Mouse (Mus musculus) MEL (cell line): ENCODE measurements at regions not wholly inside any gene's neighbourhood (a gene's known extent, or its start where the extent isn't known, plus 50 kb on each side); places are given as distances from the start of the nearest gene placed in this dataset.

Source experiments
- BHLHE40 ChIP-seq: IDR thresholded peaks from 2 replicates; pipeline ENCODE4 v1.6.1; 2012; ENCODE audit warnings: low read depth, mild to moderate bottlenecking, inconsistent platforms, low read length, improper control_type of control experiment, borderline replicate concordance
- CHD2 ChIP-seq: IDR thresholded peaks from 2 replicates; pipeline ENCODE4 v1.6.1; 2011; ENCODE audit warnings: low read length, improper control_type of control experiment
- CTCF ChIP-seq, 3 experiments: IDR thresholded peaks in 2 of 3; conservative IDR thresholded peaks in 1 of 3; 2 replicates each; pipeline ENCODE4 v1.5.1; 2011 to 2012; ENCODE audit warnings: low read length in 3 of 3, low read depth in 2 of 3, mild to moderate bottlenecking in 2 of 3, improper control_type of control experiment in 1 of 3, inconsistent platforms in 1 of 3, mixed read lengths in 1 of 3, moderate library complexity in 1 of 3; ENCODE audit not compliant: control insufficient read depth in 1 of 3, insufficient read depth in 1 of 3, poor library complexity in 1 of 3, severe bottlenecking in 1 of 3
- HCFC1 ChIP-seq: IDR thresholded peaks from 2 replicates; pipeline ENCODE4 v1.6.1; 2012; ENCODE audit warnings: low read depth, mild to moderate bottlenecking, inconsistent platforms, low read length, improper control_type of control experiment, moderate library complexity
- JUND ChIP-seq: IDR thresholded peaks from 2 replicates; pipeline ENCODE4 v1.6.1; 2011; ENCODE audit warnings: low read depth, mild to moderate bottlenecking, improper control_type of control experiment, low read length
- USF1 ChIP-seq: IDR thresholded peaks from 2 replicates; pipeline ENCODE4 v1.6.1; 2014; ENCODE audit warnings: low read depth, mild to moderate bottlenecking, inconsistent platforms, low read length, improper control_type of control experiment, moderate library complexity
- ZMIZ1 ChIP-seq: IDR thresholded peaks from 2 replicates; pipeline ENCODE4 v1.6.1; 2012; ENCODE audit warnings: low read depth, mild to moderate bottlenecking, inconsistent platforms, low read length, improper control_type of control experiment, moderate library complexity

GRCm38 (mm10) chr11:64172926-64173325, 93.7 kb upstream of the Cox10 start:
- TF ChIP-seq CHD2 (no peak), USF1 (no peak), CTCF (IDR thresholded peaks at IDR 0.05 in 2 of 3, conservative IDR thresholded peaks at IDR 0.05 in 1 of 3; ENCODE audit: control insufficient read depth in 1 of 3, insufficient read depth in 1 of 3, low read depth in 2 of 3, low read length in 3 of 3, poor library complexity in 1 of 3, severe bottlenecking in 1 of 3) (no peak), BHLHE40 (no peak), JUND (no peak), ZMIZ1 (no peak), HCFC1 (no peak)
